Mouse (Mus musculus) bone marrow macrophage, adult 2 months (primary cell): ENCODE measurements around the gene Cox5b.

ENCODE experiments used
- CTCF ChIP-seq: IDR thresholded peaks from 2 replicates; pipeline ENCODE4 v1.5.1; 2012; ENCODE audit warnings: low read depth, mild to moderate bottlenecking, low read length, moderate library complexity
- POLR2A ChIP-seq: IDR thresholded peaks from 2 replicates; pipeline ENCODE4 v1.6.1; 2012; ENCODE audit warnings: mild to moderate bottlenecking, low read depth, low read length, borderline replicate concordance

- no peak for TF ChIP-seq CTCF
- no peak for TF ChIP-seq POLR2A
Measured at GRCm38 (mm10) chr1:36718786-36719185, 27.5 kb downstream of the Cox5b start.
